Mouse (Mus musculus) heart, adult 8-10 months (tissue): ENCODE measurements at regions not wholly inside any gene's neighbourhood (a gene's known extent, or its start where the extent isn't known, plus 50 kb on each side); places are given as distances from the start of the nearest gene placed in this dataset.

Experiments used
- DNase-seq: peaks from one replicate; pipeline ENCODE4 v3.0.0; 2022; ENCODE audit warnings: low spot score

GRCm38 (mm10) chr11:31781605-31782004 lies 90.4 kb upstream of the Cpeb4 start:
- DNase-seq, result no peak

GRCm38 (mm10) chr11:31783506-31784063 lies 88.4 kb upstream of the Cpeb4 start:
- no peak for DNase-seq

- DNase-seq, result no peak
These were observed 87.6 kb upstream of the Cpeb4 start for GRCm38 (mm10) chr11:31784332-31784901.

- DNase-seq, result no peak
These were observed 86.9 kb upstream of the Cpeb4 start for GRCm38 (mm10) chr11:31785160-31785559.

GRCm38 (mm10) chr11:31787376-31787775 lies 84.6 kb upstream of the Cpeb4 start:
- no peak for DNase-seq

- no peak for DNase-seq
These were observed 83.9 kb upstream of the Cpeb4 start for GRCm38 (mm10) chr11:31787917-31788703.

- no peak for DNase-seq
These were observed 82.0 kb upstream of the Cpeb4 start for GRCm38 (mm10) chr11:31789967-31790366.

GRCm38 (mm10) chr11:31791264-31791663 lies 80.7 kb upstream of the Cpeb4 start:
- DNase-seq, result no peak

- DNase-seq, result no peak
These were observed 76.9 kb upstream of the Cpeb4 start for GRCm38 (mm10) chr11:31795084-31795483.

- DNase-seq, result peak; percentile 83
These were observed 75.8 kb upstream of the Cpeb4 start for GRCm38 (mm10) chr11:31796245-31796644.

GRCm38 (mm10) chr11:31801575-31801974 lies 70.4 kb upstream of the Cpeb4 start:
- DNase-seq, result no peak

- no peak for DNase-seq
These were observed 68.6 kb upstream of the Cpeb4 start for GRCm38 (mm10) chr11:31803319-31803891.

- no peak for DNase-seq
These were observed 67.5 kb upstream of the Cpeb4 start for GRCm38 (mm10) chr11:31804518-31804917.

GRCm38 (mm10) chr11:31807461-31808215 lies 64.4 kb upstream of the Cpeb4 start:
- peak; percentile 42 for DNase-seq

- DNase-seq, result no peak
These were observed 63.7 kb upstream of the Cpeb4 start for GRCm38 (mm10) chr11:31808216-31808838.

- DNase-seq, result no peak
These were observed 61.8 kb upstream of the Cpeb4 start for GRCm38 (mm10) chr11:31810011-31810786.

- DNase-seq, result no peak
These were observed 59.8 kb upstream of the Cpeb4 start for GRCm38 (mm10) chr11:31812215-31812614.

- DNase-seq, result no peak
These were observed 57.4 kb upstream of the Cpeb4 start for GRCm38 (mm10) chr11:31814616-31815015.

GRCm38 (mm10) chr11:31815855-31816488 lies 56.0 kb upstream of the Cpeb4 start:
- DNase-seq, result no peak

GRCm38 (mm10) chr11:31818032-31818431 lies 54.0 kb upstream of the Cpeb4 start:
- DNase-seq, result no peak
